Comparison of ENCODE assay signal across 9 mouse cellular contexts in the genomic region with DNA sequence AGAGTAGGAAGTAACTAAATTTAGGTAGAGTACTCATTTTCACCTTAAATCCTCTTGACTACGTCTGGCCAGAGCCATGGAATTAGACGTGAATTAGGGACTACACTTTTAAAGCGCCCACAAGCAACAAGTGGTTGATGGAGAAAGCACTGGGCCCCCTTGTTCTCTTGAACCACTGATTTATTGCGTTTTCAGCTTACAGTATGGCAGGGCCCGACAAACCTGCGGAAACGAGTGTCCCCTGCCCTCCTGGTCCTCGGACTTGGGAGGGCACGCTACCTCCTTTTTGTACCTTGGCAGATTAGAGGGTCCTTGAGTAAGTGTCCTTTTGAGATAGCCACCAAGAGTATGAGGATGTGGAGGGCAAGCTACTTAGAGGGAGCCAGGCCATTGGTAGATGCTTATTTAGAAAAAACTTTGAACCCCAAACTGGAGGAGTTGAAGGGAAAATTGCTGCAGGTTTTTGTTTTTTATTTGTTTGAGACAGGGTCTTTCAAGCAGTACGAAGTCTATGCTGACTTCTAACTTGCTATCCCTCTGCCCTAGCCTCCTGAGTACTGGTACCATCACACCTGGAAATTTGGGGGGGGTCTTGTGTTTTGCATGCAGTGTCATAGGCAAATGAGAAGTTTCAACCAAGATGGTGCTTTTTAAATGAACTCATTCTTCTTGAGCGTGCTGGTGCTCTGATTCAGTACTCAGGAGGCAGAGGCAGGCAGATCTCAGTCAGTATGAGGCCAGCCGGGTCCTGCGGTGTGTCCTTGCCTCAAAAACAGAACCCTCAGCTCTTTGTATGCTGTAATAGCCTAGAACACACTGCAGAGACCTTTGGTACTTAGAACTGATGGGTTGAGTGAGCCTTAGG. TPM values are rescaled to one million over a fixed set of nuclear protein-coding genes. Genes with fewer than 3 reads are reported as not detected.
DNase-seq lines count a peak whose midpoint lies in the region; ATAC-seq and TF ChIP-seq lines count a peak whose summit lies in the region.
"Had no signal": no experiment of that assay in that cellular context is flagged by ENCODE, and none has a peak within 500 bp of the region (broad histone marks: within the 10 kb centered on the region; RNA-seq: fewer than 3 reads in every experiment).

No protein-coding gene starts in this region.

- H3K9ac ChIP-seq in limb, embryonic 15.5 days: peak overlapping the region; percentile 95

- 65% methylated on average over 13 of the region's 13 CpGs for WGBS in cerebellum, adult 2 months
- WGBS in limb, embryonic 15.5 days: 30% methylated on average over 13 of the region's 13 CpGs

- H3K4me1 ChIP-seq in cerebellum, adult 2 months (ENCODE audit: control insufficient read depth, insufficient read depth, low read length): peaks cover 14% of the 10 kb centered on the region; the same call in 1 of the 2 replicates
- peaks cover 8% of the 10 kb centered on the region for H3K4me1 ChIP-seq in testis, adult 2 months (ENCODE audit: control insufficient read depth, insufficient read depth, low read length)
- H3K4me1 ChIP-seq in limb, embryonic 15.5 days: peaks cover 33% of the 10 kb centered on the region

- peak overlapping the region; percentile 81 for H3K4me2 ChIP-seq in limb, embryonic 15.5 days

- no peak for TF ChIP-seq POLR2A in cerebellum, adult 2 months (IDR thresholded peaks at IDR 0.05; ENCODE audit: borderline replicate concordance, insufficient read depth, low read length)
- no peak for TF ChIP-seq POLR2A in testis, adult 2 months (IDR thresholded peaks at IDR 0.05; ENCODE audit: control insufficient read depth, low read depth, low read length)

- no peak for ATAC-seq in limb, embryonic 15.5 days (ENCODE audit: insufficient number of reproducible peaks, low FRiP score, low TSS enrichment, low read depth)

- no peaks in the 10 kb centered on the region for H3K36me3 ChIP-seq in testis, adult 2 months (ENCODE audit: control insufficient read depth, insufficient read depth, low read length)
- H3K36me3 ChIP-seq in limb, embryonic 15.5 days: no peaks in the 10 kb centered on the region

- no peak for TF ChIP-seq CTCF in cerebellum, adult 2 months (IDR thresholded peaks at IDR 0.05; ENCODE audit: borderline replicate concordance, insufficient read depth, low read depth, low read length)
- TF ChIP-seq CTCF in testis, adult 2 months (IDR thresholded peaks at IDR 0.05; ENCODE audit: control insufficient read depth, insufficient read depth, insufficient replicate concordance, low read depth, low read length): no peak

- no peaks in the 10 kb centered on the region for H3K9me3 ChIP-seq in limb, embryonic 15.5 days

- H3K4me3 ChIP-seq in cerebellum, adult 2 months (replicated peaks; ENCODE audit: insufficient read depth, low read depth, low read length): peak overlapping the region; percentile 73
- H3K4me3 ChIP-seq in testis, adult 2 months (ENCODE audit: control insufficient read depth, low read depth, low read length): peak overlapping the region; percentile 94
- peak overlapping the region; percentile 86 for H3K4me3 ChIP-seq in limb, embryonic 15.5 days

- no peak for DNase-seq in cerebellum, adult 2 months
- DNase-seq in cerebellum, postnatal 36 days: no peak
- no peak for DNase-seq in testis, postnatal 10 days (ENCODE audit: low spot score)
- DNase-seq in thymus, postnatal 4 days: peak; percentile 29
- no peak for DNase-seq in layer of hippocampus, postnatal 25 days (ENCODE audit: extremely low spot score in 1 of 2, low spot score in 1 of 2)
- DNase-seq in gastrocnemius, adult 18-20 months (ENCODE audit: low spot score): no peak

- no peaks in the 10 kb centered on the region for H3K27me3 ChIP-seq in cerebellum, adult 2 months (ENCODE audit: control insufficient read depth, insufficient read depth, low read length)
- no peaks in the 10 kb centered on the region for H3K27me3 ChIP-seq in testis, adult 2 months (ENCODE audit: control insufficient read depth, insufficient read depth, low read length)
- H3K27me3 ChIP-seq in limb, embryonic 15.5 days: no peaks in the 10 kb centered on the region

- H3K27ac ChIP-seq in cerebellum, adult 2 months (ENCODE audit: insufficient read depth, low read length): no peak overlapping the region
- peak overlapping the region; percentile 99 for H3K27ac ChIP-seq in testis, adult 2 months (ENCODE audit: control insufficient read depth, insufficient read depth, low read depth, low read length)
- H3K27ac ChIP-seq in limb, embryonic 15.5 days: peak overlapping the region; percentile 99

RNA-seq across cellular contexts. Expression of gene Anp32b, which starts 2.4 kb away (rescaled TPM):
- 44.9 and 51.8 TPM in 2 replicates for polyA plus RNA-seq in cerebellum, adult 2 months (2012; rRNA removed)
- 10.5 and 11.6 TPM in 2 replicates for polyA plus RNA-seq in testis, adult 2 months (2012; rRNA removed)
- polyA plus RNA-seq in limb, embryonic 15.5 days (2015; fragmentation: Nextera tagmentation; extraction: Ambion mirVana): 235 and 258 TPM in 2 replicates
- total RNA-seq in layer of hippocampus, postnatal 25 days (2021): 10 to 100 TPM; 48.9 to 53.4 TPM
- 10 to 100 TPM; 63.2 to 66.2 TPM for total RNA-seq in gastrocnemius, adult 18-20 months (2021)

RNA-seq across cellular contexts. Expression of gene Nans, which starts 36.0 kb away (rescaled TPM):
- polyA plus RNA-seq in cerebellum, adult 2 months (2012; rRNA removed): 29.0 and 30.3 TPM in 2 replicates
- 9.5 and 10.7 TPM in 2 replicates for polyA plus RNA-seq in testis, adult 2 months (2012; rRNA removed)
- 94.4 and 94.7 TPM in 2 replicates for polyA plus RNA-seq in limb, embryonic 15.5 days (2015; fragmentation: Nextera tagmentation; extraction: Ambion mirVana)
- 10 to 100 TPM; 20.3 to 24.5 TPM for total RNA-seq in layer of hippocampus, postnatal 25 days (2021)
- 10 to 100 TPM; 17.6 to 19.9 TPM for total RNA-seq in gastrocnemius, adult 18-20 months (2021)

RNA-seq across cellular contexts. Expression of gene Hemgn, which starts 39.8 kb away (rescaled TPM):
- 0.14 and 0.16 TPM in 2 replicates for polyA plus RNA-seq in cerebellum, adult 2 months (2012; rRNA removed)
- polyA plus RNA-seq in testis, adult 2 months (2012; rRNA removed): 54.7 and 57.4 TPM in 2 replicates
- polyA plus RNA-seq in limb, embryonic 15.5 days (2015; fragmentation: Nextera tagmentation; extraction: Ambion mirVana): 0.77 and 2.4 TPM in 2 replicates
- not detected for total RNA-seq in layer of hippocampus, postnatal 25 days (2021)
- not detected for total RNA-seq in gastrocnemius, adult 18-20 months (2021)
- total RNA-seq: layer of hippocampus, postnatal 10 days had no signal

Comparison
In these comparisons a context has a peak if more than half of its experiments do, and no peak if none do; other contexts are left out.
1. RNA of gene Hemgn, which starts 39.8 kb away (polyA plus RNA-seq): 54.7 to 57.4 TPM in testis, adult 2 months; 0.77 to 2.4 TPM in limb, embryonic 15.5 days and 0.14 to 0.16 TPM in cerebellum, adult 2 months; every median in the first group is over 10 times any median in the second.
2. Peak in every context shown above with its lines, with median percentiles within 50 percentile points of each other: H3K4me3 ChIP-seq.